In genomic region chr1:180331546-180332075, GRCm38 (mm10) we compare ENCODE assay signal across 8 mouse cellular contexts. TPM values are rescaled to one million over a fixed set of nuclear protein-coding genes. Genes with fewer than 3 reads are reported as not detected.
A peak's percentile ranks its signal among the peaks of the same experiment; 100 is the strongest.
DNase-seq lines count a peak whose midpoint lies in the region; ATAC-seq and TF ChIP-seq lines count a peak whose summit lies in the region.

No protein-coding gene starts in this region.

- H3K36me3 ChIP-seq in forebrain, postnatal 0 days (ENCODE audit: insufficient read depth) = no peaks in the 10 kb centered on the region
- 0 out of 2 replicates have a peak, but pooled peaks cover 8% of the 10 kb centered on the region for H3K36me3 ChIP-seq in intestine, embryonic 16.5 days (ENCODE audit: control insufficient read depth, insufficient read depth, low read length)
- no peaks in the 10 kb centered on the region for H3K36me3 ChIP-seq in lung, postnatal 0 days (ENCODE audit: insufficient read depth, low read length)
- no peaks in the 10 kb centered on the region; the same call in 1 of the 2 replicates for H3K36me3 ChIP-seq in stomach, postnatal 0 days (ENCODE audit: control insufficient read depth, insufficient read depth, low read length)

- peak overlapping the region; percentile 57 for H3K4me3 ChIP-seq in forebrain, postnatal 0 days (ENCODE audit: low read depth, low read length)
- H3K4me3 ChIP-seq in intestine, embryonic 16.5 days (ENCODE audit: low read length) = peak overlapping the region; percentile 80
- H3K4me3 ChIP-seq in lung, postnatal 0 days (ENCODE audit: low read depth, low read length) = peak overlapping the region; percentile 76
- peak overlapping the region; percentile 66 for H3K4me3 ChIP-seq in stomach, postnatal 0 days (ENCODE audit: low read depth, low read length)

- WGBS in forebrain, postnatal 0 days = 4% methylated on average over 21 of the region's 21 CpGs
- 2% methylated on average over 21 of the region's 21 CpGs for WGBS in intestine, embryonic 16.5 days
- WGBS in lung, postnatal 0 days = under 1% methylated on average over 21 of the region's 21 CpGs
- 2% methylated on average over 21 of the region's 21 CpGs for WGBS in stomach, postnatal 0 days

- no peak for TF ChIP-seq EP300 in lung, postnatal 0 days (IDR thresholded peaks at IDR 0.05)
- TF ChIP-seq EP300 in stomach, postnatal 0 days (optimal IDR thresholded peaks at IDR 0.05) = no peak

- TF ChIP-seq CTCF in forebrain, postnatal 0 days (IDR thresholded peaks at IDR 0.05; ENCODE audit: low read depth) = no peak
- no peak for TF ChIP-seq CTCF in lung, postnatal 0 days (IDR thresholded peaks at IDR 0.05)
- TF ChIP-seq CTCF in stomach, postnatal 0 days (IDR thresholded peaks at IDR 0.05; ENCODE audit: low read depth) = no peak

- H3K27ac ChIP-seq in forebrain, postnatal 0 days (ENCODE audit: low read depth, low read length) = no peak overlapping the region
- peak overlapping the region; percentile 94 for H3K27ac ChIP-seq in intestine, embryonic 16.5 days (ENCODE audit: low read length)
- H3K27ac ChIP-seq in lung, postnatal 0 days (ENCODE audit: low read length) = peak overlapping the region; percentile 93
- peak overlapping the region; percentile 92 for H3K27ac ChIP-seq in stomach, postnatal 0 days (replicated peaks)

- ATAC-seq in forebrain, postnatal 0 days = peak; percentile 25
- ATAC-seq in intestine, embryonic 16.5 days = peak; percentile 6
- ATAC-seq in lung, postnatal 0 days = 0 out of 2 replicates have a peak, but pooled peaks have one; percentile 3
- no peak; the same call in 1 of the 2 replicates for ATAC-seq in stomach, postnatal 0 days (ENCODE audit: low FRiP score, low TSS enrichment)

- H3K4me2 ChIP-seq in forebrain, postnatal 0 days (ENCODE audit: low read depth) = peak overlapping the region; percentile 90
- H3K4me2 ChIP-seq in intestine, embryonic 16.5 days (ENCODE audit: low read depth, low read length) = peak overlapping the region; percentile 97
- H3K4me2 ChIP-seq in lung, postnatal 0 days (replicated peaks; ENCODE audit: low read depth, low read length) = peak overlapping the region; percentile 96
- peak overlapping the region; percentile 90 for H3K4me2 ChIP-seq in stomach, postnatal 0 days (replicated peaks; ENCODE audit: low read depth)

- peak; percentile 19 to 37 for DNase-seq in layer of hippocampus, postnatal 36 days
- no peak for DNase-seq in layer of hippocampus, adult 11-12 months (ENCODE audit: low spot score)
- DNase-seq in brain, adult 2 months (ENCODE audit: low read depth, low spot score) = peak; percentile 65
- DNase-seq in forebrain, postnatal 0 days = peak; percentile 48
- peak; percentile 36 for DNase-seq in lung, postnatal 0 days (ENCODE audit: low spot score)
- DNase-seq in stomach, postnatal 0 days (ENCODE audit: low spot score) = no peak
- no peak for DNase-seq in left cerebral cortex, adult 18-20 months (ENCODE audit: low spot score in 2 of 2)

- H3K4me1 ChIP-seq in forebrain, postnatal 0 days (ENCODE audit: insufficient read depth) = peaks cover 4% of the 10 kb centered on the region; the same call in 1 of the 2 replicates
- peaks cover 40% of the 10 kb centered on the region for H3K4me1 ChIP-seq in intestine, embryonic 16.5 days (ENCODE audit: control insufficient read depth, insufficient read depth, low read length)
- peaks cover 23% of the 10 kb centered on the region for H3K4me1 ChIP-seq in lung, postnatal 0 days (ENCODE audit: insufficient read depth, low read depth, low read length)
- H3K4me1 ChIP-seq in stomach, postnatal 0 days (replicated peaks; ENCODE audit: control insufficient read depth, insufficient read depth) = peaks cover 8% of the 10 kb centered on the region; the same call in 1 of the 2 replicates

- H3K9me3 ChIP-seq in forebrain, postnatal 0 days (ENCODE audit: low read length) = no peaks in the 10 kb centered on the region
- no peaks in the 10 kb centered on the region for H3K9me3 ChIP-seq in intestine, embryonic 16.5 days (ENCODE audit: control insufficient read depth, low read length)
- no peaks in the 10 kb centered on the region for H3K9me3 ChIP-seq in lung, postnatal 0 days (ENCODE audit: low read length)
- H3K9me3 ChIP-seq in stomach, postnatal 0 days (ENCODE audit: control insufficient read depth, low read length) = no peaks in the 10 kb centered on the region

- H3K9ac ChIP-seq in forebrain, postnatal 0 days = peak overlapping the region; percentile 70
- peak overlapping the region; percentile 89 for H3K9ac ChIP-seq in intestine, embryonic 16.5 days (ENCODE audit: low read depth, low read length)
- H3K9ac ChIP-seq in lung, postnatal 0 days (replicated peaks; ENCODE audit: low read depth) = peak overlapping the region; percentile 81
- H3K9ac ChIP-seq in stomach, postnatal 0 days (ENCODE audit: low read length) = peak overlapping the region; percentile 85

- H3K27me3 ChIP-seq in forebrain, postnatal 0 days (ENCODE audit: insufficient read depth, low read length) = peaks cover 9% of the 10 kb centered on the region; the same call in 1 of the 2 replicates
- H3K27me3 ChIP-seq in intestine, embryonic 16.5 days (replicated peaks; ENCODE audit: control insufficient read depth, insufficient read depth, low read length) = no peaks in the 10 kb centered on the region
- no peaks in the 10 kb centered on the region for H3K27me3 ChIP-seq in lung, postnatal 0 days (replicated peaks; ENCODE audit: insufficient read depth, low read length)
- no peaks in the 10 kb centered on the region for H3K27me3 ChIP-seq in stomach, postnatal 0 days (ENCODE audit: control insufficient read depth, insufficient read depth, low read length)

RNA-seq across cellular contexts. Expression of gene Itpkb, which starts 1.3 kb away (rescaled TPM):
- total RNA-seq in layer of hippocampus, postnatal 36 days (2021) = 10 to 100 TPM; 24.2 to 25.2 TPM
- 6.4 and 6.5 TPM in 2 replicates for total RNA-seq in forebrain, postnatal 0 days (2014; rRNA removed)
- polyA plus RNA-seq in forebrain, postnatal 0 days (2015; fragmentation: Nextera tagmentation; extraction: Ambion mirVana) = 1.3 and 1.9 TPM in 2 replicates
- polyA plus RNA-seq in intestine, embryonic 16.5 days (2015; fragmentation: Nextera tagmentation; extraction: Ambion mirVana) = 5.1 TPM in 2 replicates
- polyA plus RNA-seq in lung, postnatal 0 days (2015; fragmentation: Nextera tagmentation; extraction: Ambion mirVana) = 8.4 and 11.9 TPM in 2 replicates
- polyA plus RNA-seq in stomach, postnatal 0 days (2015; fragmentation: Nextera tagmentation; extraction: Ambion mirVana) = 3.7 and 4.0 TPM in 2 replicates
- total RNA-seq in left cerebral cortex, adult 18-20 months (2021) = 10 to 100 TPM; 18.3 to 20.2 TPM

Comparison
In these comparisons a context has a peak if more than half of its experiments do, and no peak if none do; other contexts are left out.
1. DNase-seq: peak in layer of hippocampus, postnatal 36 days (2 of 2), brain, adult 2 months (single experiment), forebrain, postnatal 0 days (single experiment) and lung, postnatal 0 days (single experiment); none in layer of hippocampus, adult 11-12 months (single experiment), stomach, postnatal 0 days (single experiment) and left cerebral cortex, adult 18-20 months (0 of 2).
2. Peak in every context shown above with its lines, with median percentiles within 50 percentile points of each other: H3K4me2 ChIP-seq, H3K4me3 ChIP-seq and H3K9ac ChIP-seq.